Mouse (Mus musculus) neural tube, embryonic 10.5 days (tissue): ENCODE measurements around the gene Mad2l1bp.
A peak's percentile ranks its signal among the peaks of the same experiment; 100 is the strongest.

Experiments
- DNase-seq: peaks from one replicate; pipeline ENCODE4 v3.0.0-alpha.2; 2017; ENCODE audit warnings: low spot score; ENCODE audit errors: extremely low spot score

Mad2l1bp gene

DNA sequence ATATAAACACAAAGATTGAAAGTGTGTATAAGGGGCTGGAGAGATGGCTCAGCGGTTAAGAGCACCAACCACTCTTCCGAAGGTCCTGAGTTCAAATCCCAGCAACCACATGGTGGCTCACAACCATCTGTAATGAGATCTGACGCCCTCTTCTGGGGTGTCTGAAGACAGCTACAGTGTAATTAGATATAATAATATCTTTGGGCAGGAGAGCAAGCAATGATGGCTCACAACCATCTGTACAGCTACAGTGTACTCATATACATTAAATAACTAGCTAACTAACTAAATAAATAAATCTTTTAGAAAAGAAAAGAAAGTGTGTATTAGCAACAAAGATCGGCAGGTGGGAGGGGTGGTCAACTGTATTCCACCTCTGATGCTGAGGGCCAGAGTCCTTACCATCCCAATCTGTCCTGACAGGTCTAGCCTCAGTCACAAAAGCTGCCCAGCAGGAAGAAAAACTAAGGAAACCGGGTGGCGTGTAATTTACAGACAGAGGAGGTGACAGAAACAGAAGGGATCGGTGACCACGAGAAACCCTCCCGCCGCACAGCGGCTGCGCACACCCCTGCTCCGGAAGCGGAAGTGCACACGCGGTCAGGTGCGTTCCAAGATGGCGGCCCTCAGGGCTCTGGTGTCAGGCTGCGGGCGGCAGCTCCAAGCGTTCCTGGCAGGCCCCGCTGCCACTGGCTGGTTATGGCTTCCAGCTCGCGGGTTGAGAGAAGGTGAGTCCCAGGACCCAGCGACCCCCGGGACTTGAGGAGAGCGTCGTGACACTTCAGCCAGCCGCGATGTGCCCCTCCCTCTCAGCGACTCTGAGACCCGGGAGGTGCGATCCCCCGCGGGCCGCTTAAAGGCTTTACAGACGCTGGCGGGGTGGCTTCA lies 42.7 kb downstream of the Mad2l1bp start, which contains the start of gene Mrps18a:
Gene Mrps18a (plus strand): TSS at position 585 of the 888 bp plus-strand sequence.
- DNase-seq: peak; percentile 82

GRCm38 (mm10) chr17:46108286-46108685 lies 45.1 kb downstream of the Mad2l1bp start:
- no peak for DNase-seq

- peak; percentile 59 for DNase-seq
Observed at GRCm38 (mm10) chr17:46104487-46104886, 48.9 kb downstream of the Mad2l1bp start.

- no peak for DNase-seq
Observed at GRCm38 (mm10) chr17:46102608-46103159, 50.7 kb downstream of the Mad2l1bp start.

DNA sequence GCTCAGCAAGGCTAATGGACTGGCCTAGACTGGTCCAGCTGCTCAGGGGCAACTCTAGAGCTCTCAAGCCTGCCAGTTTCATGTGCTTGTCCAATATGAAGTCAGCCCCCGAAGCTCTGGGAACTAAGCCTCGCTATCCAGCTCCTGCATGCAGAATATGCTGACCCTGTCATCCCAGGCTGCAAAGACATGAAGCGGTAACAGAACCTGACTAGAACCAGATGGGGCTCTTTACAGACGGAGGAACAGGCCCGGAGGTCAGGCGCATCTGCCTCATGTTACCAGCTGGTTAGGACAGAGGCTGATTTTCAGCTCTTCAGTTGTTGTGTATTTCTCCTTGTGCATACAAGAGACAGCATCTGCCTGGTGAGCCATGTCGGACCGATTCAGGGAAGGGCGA lies 51.4 kb downstream of the Mad2l1bp start:
- DNase-seq: no peak

- DNase-seq: no peak
Observed at GRCm38 (mm10) chr17:46098525-46098924, 54.8 kb downstream of the Mad2l1bp start.
